Mouse (Mus musculus): ENCODE measurements around the gene Eral1.
A peak's percentile ranks its signal among the peaks of the same experiment; 100 is the strongest.
"Not testable (repeated sequence)": the region's sequence is repeated elsewhere in the genome, so short reads cannot be mapped to it uniquely, and the experiment has no call there.

The Eral1 gene

DNA sequence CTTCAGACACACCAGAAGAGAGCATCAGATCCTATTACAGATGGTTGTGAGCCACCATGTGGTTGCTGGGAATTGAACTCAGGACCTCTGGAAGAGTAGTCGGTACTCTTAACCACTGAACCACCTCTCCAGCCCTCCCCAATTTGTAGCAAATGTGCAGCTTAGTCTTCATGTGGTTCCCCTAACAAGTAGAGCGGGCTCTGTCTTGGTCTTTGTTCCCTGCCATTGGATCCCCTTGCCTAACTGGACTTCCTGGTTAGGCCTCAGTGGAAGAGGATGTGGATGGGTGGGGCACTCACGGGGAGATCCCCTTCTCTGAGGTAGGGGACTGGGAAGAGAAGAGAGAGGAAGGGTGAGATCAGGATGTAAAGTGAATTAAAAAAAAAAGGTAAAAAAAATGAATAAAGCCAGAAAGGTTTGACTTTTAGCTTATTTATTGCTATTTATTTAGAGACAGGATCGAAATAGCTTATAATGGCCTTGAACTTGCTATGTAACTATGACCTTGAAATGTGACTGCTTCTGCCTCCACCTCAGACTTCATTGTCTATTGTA, 6.8 kb upstream of the Eral1 start:
- no peak for DNase-seq

DNA sequence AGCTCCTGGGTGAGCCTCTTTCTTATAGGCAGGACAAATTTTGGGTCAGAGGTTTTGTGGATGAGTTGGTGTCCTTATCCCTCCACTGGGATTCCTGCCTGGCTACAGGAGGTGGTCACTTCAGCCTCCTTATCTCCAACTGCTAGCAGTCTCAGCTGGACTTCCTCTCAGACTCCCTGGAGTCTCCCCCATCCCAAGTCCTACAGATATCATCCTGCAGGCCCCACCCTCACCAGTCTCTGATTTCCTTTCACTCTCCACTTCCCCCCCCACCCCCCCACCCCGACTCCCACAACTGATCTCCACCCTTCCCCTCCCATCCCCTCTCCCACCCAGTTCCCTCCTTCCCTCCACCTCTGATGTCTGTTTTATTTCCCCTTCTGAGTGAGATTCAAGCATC, 3.4 kb upstream of the Eral1 start:
- no peak for DNase-seq

DNA sequence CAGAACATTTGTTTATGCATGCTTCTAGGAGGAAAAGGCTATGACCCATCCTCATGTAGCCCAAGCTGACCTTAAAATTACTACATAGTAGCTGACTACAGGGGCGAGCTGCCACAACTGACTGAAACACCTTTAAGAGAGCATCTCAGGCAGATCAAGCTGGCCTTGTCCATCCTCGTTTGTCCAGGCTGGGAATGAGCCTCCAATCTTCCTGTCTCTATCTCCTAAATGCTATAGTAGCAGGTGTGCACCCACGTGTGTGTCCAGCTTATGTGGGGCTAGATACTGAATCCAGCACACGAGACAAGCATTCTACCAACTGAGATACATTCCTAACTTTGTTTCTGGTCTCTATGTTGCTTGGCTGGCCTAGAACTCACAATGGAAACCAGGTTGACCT, 5.5 kb downstream of the Eral1 start:
- DNase-seq: no peak

DNA sequence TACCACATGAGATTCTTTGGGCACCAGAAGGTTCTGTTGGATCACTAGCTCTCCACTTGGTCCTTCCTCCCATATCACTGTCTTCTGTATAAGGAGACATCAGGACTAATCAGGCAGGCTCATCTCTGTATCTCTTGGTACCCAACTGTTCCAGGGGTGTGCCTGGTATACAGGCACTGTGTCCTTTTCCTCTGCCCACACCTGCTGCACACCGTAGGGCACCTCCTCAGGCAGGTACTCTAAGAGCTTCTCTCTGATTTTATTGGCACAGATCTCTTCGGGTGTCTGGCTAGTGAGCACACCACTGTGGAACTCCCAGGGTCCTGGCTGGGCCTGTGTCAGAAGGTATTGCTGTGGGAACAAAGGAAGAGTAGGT, 5.9 kb downstream of the Eral1 start:
- DNase-seq: no peak

DNA sequence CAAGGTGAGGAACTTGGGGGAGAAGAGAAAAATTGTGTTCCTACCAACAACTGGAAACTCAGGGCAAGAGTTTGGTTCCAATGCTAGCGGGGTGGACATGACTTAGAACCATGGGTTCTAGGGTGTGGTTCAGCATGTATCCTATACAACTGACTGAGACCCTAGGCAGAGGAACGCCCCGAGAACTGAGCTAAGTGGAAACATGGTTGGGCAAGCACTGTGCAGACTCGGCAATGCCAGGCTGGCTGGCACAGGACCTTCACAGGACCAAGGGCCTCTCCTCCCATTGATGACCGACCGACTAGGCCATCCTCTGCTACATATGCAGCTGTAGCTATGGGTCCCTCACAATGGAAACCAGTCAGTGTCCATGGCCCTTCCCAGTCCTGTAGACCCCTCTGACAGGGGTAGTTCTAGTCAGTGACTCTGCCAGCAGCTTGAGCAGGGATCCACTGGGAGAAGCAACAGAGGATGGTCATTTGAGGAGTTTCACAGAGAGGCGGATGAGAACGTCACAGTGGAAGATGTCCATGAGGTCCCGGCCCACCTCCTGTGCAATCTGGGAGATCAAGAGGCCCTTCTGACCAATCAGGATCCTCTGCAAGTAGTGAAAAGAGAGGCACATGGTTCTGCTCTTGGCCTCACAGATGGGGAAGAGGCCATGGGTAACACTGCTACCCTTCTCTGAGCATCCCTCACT, 6.5 kb downstream of the Eral1 start:
- no peak for DNase-seq

DNA sequence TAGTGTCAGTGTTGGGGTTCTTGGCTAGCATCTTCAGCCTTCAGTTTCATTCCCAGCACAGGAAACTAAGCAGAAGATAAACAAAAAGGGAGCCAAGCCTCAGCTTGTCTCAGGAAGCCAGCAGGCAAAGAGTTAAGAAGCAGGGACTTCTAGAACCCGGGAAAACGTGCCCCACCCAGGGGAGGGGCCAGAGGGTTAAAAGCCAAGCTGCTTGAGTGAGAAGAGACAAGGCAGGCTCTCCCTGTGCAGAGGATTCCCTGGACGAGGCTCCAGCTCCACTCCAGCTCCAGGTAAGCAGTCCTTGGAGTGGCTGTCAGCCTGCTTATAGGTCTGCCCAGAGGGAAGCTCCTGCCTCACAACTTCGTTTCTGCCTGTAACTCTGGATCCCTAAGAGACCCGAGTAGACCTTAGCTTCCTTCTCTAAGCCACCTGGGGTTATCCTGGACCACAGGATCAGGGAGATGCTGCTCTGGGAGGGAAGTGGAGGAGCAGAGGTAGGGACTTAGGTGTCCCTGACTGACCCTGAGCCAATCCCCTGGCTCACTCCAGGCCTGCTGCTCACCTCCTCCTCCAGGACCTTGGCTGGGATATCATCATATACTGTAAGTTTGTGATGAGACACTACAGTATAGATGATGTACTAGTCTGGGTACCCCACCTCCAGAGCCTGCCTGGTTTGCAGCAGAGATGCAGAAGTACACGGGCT, 7.6 kb downstream of the Eral1 start:
- DNase-seq: no peak

DNA sequence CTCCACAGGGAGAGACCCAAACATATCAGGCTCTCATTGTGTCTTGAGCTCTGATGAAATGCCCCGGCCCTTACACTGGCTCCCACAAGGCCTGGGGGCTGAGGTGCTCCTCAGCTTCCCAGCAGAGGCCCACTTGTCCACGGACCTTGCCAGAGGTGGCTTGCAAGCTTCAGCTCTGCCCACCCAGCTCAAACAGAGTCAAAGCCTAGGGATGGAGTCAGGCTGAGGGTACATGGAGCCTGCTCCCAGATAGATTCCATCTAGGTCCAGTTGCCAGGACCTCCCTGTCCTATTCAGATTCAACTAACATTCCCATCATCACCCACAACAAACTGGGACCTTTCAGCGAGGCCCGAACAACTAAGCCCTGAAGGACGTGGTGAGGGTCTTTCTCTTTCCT, 8.2 kb downstream of the Eral1 start:
- no peak for DNase-seq

DNA sequence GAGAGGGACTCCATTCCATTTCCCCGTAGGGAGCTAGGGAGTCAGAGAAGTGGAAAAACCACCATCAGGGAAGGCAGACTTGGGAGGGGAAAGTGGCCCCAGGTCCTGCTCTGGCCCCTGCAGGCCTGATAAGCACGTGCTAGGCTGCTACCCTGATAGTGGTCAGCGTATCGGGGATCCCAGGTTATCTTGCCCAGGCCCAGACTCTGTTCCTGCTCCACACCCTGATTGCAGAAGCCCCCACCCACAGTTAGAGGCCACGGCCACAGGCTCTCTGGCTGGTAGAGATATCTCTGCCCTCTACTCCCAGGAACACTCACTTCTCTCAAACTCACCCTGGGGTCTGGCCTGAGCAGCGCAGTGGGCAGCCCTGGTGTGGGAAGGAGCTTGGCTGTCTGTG, 10.5 kb downstream of the Eral1 start:
- no peak for DNase-seq

DNA sequence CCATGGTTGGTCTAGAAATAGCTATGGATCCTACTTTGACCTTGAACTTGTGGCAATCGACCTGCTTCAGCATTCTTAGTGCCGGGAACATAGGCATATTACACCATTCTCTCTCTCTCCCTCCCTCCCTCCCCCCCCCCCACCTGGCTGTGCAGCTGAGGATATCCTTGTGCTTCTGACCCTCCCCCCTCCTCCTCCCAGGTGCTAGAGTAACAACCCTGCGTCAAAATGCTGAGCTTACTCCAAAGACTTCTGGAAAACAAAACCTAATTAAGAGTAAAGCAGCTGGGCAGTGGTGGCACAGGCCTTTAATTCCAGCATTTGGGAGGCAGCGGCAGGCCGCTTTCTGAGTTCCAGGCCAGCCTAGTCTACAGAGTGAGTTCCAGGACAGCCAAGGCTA, 11.1 kb downstream of the Eral1 start:
- no peak for DNase-seq

DNA sequence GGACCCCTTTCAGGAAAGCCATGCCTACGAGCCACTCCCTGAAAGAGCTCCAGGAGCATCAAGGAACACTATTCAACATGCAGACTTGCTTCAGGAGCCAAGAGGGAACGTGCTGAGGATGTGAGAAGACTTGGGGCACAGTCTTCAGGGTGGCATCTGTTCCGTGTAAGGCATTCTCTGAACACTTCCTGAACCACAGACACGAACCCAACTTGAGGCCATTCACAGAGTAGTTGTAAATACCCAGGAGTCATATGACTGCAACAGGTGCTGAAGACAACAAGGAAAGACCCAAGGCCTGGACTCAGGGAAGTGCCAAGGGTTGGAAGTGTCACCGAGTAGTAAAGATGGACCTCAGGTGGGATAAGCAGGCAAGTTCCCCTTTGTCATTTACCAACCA, 12.6 kb downstream of the Eral1 start:
- no peak for DNase-seq

DNA sequence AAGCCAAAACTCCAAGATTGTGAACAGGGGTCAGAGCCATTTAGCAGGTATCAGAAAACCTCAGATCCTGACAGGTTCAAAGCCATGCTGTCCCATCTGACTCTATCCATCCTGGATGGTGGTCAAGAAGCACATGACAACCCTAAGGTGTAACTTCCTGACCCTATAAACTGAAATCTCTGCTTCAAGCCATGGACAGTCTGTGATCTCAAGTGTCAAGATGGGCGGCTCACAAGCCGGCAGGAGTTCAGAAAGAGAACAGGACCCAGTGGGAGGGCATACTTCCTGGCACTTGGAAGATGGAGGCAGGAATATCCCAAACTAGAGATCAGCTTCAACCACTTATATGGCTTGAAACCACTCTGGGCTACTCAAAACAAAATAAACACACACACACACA, 13.5 kb downstream of the Eral1 start:
- no peak for DNase-seq

DNA sequence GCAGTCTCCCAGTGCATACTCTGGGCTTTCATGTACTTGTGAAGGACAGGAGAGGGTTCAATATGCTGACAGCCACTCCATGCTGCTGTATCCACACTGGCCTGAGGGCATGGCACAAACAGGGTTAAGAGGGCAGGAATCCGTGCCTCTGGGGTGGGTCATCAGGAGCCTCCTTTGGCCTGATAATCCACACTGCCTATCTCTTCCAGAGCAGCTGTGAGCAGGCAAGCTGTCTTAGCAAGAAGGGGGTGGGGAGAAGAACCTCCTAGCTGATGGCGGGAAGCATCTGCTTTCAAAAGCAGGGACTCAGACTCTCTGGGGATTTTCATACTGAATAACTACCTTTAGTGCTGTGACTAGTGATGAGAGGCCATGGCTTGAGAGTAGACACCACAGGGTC, 14.3 kb downstream of the Eral1 start:
- no peak for DNase-seq

DNA sequence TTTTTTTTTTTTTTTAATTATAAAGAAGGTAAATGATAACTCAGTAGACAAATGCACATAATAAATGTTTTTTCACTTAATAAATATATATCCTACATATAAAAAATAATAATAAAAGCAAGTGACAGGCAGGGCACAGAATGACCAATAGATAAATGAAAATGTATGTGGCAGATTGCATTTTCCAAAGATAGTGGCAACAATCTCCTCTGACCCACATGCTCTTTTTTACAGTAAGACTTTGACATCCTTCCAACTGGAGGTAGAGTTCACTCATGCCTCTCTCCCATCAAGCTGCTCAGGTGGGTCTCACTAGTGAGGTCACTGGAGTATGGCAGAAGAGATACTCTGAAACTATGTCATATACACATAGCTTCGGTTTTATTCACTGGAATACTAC, 17.6 kb downstream of the Eral1 start:
- no peak for DNase-seq

DNA sequence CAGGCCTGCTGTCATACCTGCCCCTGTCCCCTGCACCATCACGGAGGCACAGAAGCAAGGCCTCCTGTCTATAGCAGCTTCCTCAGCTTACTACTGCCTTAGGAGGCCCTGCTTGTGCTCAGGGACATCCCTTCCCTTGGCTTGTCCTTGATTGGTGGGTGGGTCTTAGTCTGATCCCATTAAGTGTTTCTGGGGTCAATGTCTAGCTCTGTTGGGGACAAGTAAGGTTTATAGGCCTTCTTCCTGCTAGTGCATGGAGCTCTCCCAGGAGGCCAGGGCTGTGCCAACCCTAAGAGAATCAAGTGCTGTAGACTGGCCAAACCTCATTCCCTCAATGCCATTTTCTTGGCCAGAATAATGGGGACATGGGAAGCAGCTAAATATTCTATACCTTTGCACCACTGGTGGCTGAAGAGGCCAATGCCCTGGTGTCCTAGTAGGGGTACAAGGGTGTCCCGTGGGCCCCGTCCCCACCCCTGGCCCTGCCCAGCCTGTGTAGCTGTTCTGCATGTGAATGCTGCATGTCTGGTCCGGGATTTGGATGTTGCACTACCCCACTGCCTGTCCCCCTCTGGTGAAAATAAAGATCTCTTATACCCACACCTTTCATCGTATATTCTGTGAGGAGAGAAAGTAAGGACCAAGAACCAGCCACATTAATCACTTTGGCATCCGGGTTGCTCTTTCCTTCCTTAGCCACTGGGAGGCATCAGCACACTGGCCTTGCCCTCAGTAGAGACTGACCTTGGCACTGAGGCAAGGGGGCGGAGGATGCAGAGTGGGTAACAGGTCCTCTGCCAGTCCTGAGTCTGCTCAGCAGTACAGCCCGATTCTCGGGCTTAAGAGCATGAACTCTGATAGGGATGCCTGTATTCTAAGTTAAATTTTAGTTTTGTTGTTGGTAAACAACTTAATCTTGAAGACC, 20.1 kb downstream of the Eral1 start:
- DNase-seq: peak; percentile 41

DNA sequence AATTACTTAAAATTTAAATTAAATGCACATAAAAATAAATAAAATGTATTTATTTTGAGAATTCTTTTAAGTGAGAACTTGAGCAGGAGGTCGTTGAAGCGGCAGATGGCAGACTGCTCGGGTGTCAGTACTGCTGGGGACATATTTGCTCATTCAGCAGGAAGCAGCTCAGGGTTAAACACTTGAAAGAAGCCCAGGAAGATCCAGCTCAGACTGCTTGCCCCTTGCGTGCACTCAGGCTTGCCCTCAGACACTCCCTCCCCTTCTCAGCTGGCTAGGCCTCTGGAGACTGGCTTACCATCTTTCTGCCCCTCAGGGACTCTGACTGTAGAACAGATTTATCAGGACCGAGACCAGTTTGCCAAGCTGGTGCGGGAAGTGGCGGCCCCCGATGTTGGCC, 23.2 kb downstream of the Eral1 start:
- DNase-seq: no peak

DNA sequence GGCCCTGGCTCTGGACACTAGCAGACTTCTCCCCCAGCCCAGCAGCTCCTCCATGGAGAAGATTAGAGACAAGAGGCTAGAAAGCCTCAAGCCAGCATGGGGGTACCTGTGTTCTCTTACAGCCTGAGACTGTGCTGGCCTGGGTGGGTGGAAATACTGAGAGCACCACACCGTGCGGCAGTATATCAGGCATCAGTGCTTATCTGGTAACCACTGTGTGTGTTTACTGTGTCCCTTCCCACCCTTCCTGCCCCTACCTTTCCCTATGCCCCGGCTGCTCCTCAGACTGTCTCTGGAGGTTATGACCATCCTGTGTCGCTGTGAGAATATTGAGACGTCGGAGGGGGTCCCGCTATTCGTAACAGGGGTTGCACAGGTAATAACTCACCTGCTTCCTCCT, 27.1 kb downstream of the Eral1 start:
- no peak for DNase-seq

DNA sequence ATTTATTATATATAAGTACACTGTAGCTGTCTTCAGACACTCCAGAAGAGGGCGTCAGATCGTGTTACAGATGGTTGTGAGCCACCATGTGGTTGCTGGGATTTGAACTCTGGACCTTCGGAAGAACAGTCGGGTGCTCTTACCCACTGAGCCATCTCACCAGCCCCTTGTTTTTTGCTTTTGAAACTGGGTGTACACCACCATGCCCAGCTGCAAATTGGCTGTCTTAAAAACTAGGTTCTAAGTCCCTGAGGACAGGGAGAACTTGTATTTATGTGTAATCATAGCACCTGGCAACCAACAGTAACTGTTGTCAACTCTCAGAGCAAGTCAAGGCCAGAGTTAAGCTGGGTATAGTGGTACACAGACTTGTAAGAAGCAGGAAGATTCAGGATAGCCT, 31.5 kb downstream of the Eral1 start:
- DNase-seq: not testable (repeated sequence)

DNA sequence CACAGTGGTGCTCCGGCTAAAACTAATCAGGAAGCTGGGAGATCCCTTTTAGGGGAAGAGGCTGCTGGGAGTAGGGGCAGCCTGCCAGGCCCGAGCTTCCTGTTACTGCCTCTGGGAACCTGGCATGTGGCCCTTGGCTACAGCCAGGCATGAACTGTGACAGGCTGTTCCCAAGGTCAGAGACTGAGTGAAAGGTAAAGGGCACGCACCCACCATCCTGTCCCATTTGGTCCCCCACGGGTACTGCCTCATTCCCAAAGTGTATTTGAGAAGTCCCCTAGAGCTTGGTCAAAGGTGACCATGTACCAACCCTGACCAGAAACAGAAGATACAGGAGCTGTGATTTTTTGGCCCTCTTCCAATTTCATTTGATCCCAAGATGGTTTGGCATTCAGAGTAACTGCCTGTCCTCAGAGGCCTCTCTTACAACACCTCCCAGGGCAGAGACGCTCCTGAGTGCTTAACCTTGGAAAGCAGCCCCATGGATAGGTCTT, 35.4 kb downstream of the Eral1 start:
- DNase-seq: no peak

DNA sequence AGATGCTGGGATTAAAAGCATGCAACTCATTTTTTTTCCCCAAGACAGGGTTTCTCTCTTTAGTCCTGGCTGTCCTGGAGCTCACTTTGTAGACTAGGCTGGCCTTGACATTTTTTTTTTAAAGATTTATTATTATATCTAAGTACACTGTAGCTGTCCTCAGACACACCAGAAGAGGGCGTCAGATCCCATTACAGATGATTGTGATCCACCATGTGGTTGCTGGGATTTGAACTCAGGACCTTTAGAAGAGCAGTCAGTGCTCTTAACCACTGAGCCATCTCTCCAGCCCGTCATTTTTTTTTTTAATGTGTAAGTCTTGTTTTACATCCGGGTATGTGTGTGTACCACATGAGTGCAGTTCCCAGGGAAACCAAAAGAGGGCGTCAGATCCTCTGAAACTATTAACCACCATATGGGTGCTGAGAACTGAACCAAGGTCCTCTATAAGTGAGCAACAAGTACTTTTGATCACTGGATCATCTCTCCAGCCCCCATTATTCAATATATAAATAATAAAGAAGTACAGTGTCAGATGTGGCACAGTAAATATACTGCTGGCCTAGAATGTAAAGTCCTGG, 37.8 kb downstream of the Eral1 start:
- not testable (repeated sequence) for DNase-seq

DNA sequence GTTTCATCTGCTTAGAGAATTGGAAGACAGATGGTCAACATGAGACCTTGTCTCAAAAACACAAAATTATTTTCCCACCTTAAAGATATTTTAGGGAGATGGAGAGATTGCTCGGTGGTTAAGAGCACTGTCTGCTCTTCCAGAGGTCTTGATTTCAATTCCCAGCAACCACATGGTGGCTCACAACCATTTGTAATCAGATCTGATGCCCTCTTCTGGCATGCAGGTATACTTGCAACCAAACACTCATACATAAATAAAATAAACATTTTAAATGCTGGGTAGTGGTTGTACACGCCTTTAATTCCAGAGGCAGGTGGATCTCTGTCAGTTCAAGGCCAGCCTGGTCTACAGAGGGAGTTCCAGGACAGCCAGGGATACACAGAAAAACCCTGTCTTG, 39.3 kb downstream of the Eral1 start:
- no peak for DNase-seq

DNA sequence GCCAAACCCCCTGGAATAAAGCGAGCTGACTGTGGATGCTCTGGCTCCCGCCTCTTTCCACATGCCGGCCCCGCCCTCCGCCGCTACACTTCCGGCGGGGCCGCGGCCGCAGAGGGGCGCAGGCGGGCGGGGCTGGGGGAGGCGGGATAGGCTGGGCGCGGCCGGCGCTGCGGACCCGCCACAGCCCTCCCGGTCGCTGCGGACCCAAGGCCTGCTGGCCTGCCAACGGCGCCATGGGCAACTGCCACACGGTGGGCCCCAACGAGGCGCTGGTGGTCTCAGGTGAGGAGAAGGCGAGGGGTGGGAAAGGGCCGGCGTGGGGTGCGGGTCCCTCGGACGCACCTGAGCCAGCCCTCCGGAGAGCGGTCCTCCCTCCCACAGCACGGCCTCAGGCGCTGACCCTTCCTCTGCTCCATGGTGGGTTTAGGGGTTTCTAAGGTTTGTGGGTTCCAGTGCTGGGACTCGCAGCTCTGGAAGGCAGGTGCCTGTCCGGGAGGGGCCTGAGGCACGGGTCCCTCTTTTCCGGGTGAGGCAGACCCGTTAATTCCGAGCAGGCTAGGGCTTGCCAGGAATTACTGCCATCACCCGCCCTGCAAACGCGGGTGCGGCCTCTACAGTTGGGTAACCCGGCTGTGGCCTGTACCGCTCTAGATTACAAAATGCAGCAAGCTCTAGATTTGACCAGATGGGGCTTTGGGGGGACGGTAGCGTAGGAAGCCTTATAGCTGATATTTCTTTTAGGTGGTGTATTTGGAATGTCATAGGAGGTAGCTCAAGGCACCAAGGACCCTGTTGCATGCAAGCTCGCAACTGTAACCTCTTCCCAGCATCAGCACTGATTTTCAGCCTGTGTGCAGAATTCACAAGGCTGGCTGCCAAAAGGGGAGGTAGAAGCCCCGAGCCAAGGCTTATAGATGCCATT, 42.1 kb downstream of the Eral1 start, which contains the start of gene Flot2:
Gene Flot2 (plus strand): TSS at position 101 of the 922 bp plus-strand sequence.
- peak; percentile 73 for DNase-seq

DNA sequence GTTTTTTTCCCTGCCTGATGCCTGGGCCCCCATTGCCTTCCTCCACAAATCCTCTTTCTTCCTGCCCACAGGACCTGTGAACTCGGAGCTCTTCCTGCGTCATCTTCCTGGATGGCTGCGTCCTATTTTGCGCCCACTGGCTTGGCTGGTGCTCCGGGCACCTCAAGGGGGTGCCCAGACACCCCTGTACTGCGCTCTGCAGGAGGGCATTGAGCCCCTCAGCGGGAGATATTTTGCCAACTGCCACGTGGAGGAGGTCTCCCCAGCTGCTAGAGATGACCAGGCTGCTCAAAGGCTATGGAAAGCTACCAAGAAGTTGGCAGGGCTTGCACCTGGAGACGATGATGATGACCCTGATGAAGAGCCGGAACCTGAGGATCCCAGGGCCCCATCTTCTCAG, 43.4 kb downstream of the Eral1 start:
- DNase-seq: no peak

Data from thymus, postnatal 25 days (tissue).